Mouse (Mus musculus): ENCODE measurements at regions not wholly inside any gene's neighbourhood (a gene's known extent, or its start where the extent isn't known, plus 50 kb on each side); places are given as distances from the start of the nearest gene placed in this dataset.

- Histone ChIP-seq H3K79me2 (ENCODE audit: control insufficient read depth, insufficient read depth, low read length, poor library complexity) (no peaks in the 10 kb centered on the region), H3K4me1 (ENCODE audit: control insufficient read depth in 1 of 2, insufficient read depth in 2 of 2, low read length in 2 of 2) (no peaks in the 10 kb centered on the region), H3K4me3 (ENCODE audit: control insufficient read depth in 1 of 2, insufficient read depth in 1 of 2, low read depth in 2 of 2, low read length in 2 of 2) (no peak overlapping the region), H3K9me3 (replicated peaks; ENCODE audit: insufficient read depth, low read length) (no peaks in the 10 kb centered on the region), H3K27ac (ENCODE audit: control insufficient read depth, low read depth, low read length) (no peak overlapping the region), H3K36me3 (ENCODE audit: control insufficient read depth in 1 of 2, insufficient read depth in 2 of 2, low read length in 2 of 2) (no peaks in the 10 kb centered on the region), H3K27me3 (ENCODE audit: control insufficient read depth in 1 of 2, insufficient read depth in 2 of 2, low read length in 2 of 2) (no peaks in the 10 kb centered on the region), H3K9ac (ENCODE audit: control insufficient read depth, low read depth, low read length, poor library complexity, severe bottlenecking) (no peak overlapping the region)
- TF ChIP-seq SMC3 (IDR thresholded peaks at IDR 0.05; ENCODE audit: low read depth, low read length), result no peak
- TF ChIP-seq MAX (IDR thresholded peaks at IDR 0.05; ENCODE audit: low read length), result no peak
- no peak for TF ChIP-seq SIN3A (IDR thresholded peaks at IDR 0.05; ENCODE audit: low read length)
- TF ChIP-seq ZNF384 (IDR thresholded peaks at IDR 0.05; ENCODE audit: low read depth, low read length), result no peak
- TF ChIP-seq GATA1 (IDR thresholded peaks at IDR 0.05; ENCODE audit: low read depth, low read length), result no peak
- no peak for TF ChIP-seq POLR2A (IDR thresholded peaks at IDR 0.05; ENCODE audit: control insufficient read depth in 1 of 2, insufficient read depth in 1 of 2, low read depth in 1 of 2, low read length in 2 of 2, poor library complexity in 1 of 2)
- no peak for TF ChIP-seq MYB (IDR thresholded peaks at IDR 0.05; ENCODE audit: low read depth, low read length)
- TF ChIP-seq POLR2AphosphoS5 (IDR thresholded peaks at IDR 0.05; ENCODE audit: borderline replicate concordance, low read depth, low read length), result no peak
- no peak for TF ChIP-seq MEF2A (IDR thresholded peaks at IDR 0.05; ENCODE audit: extremely low read depth, insufficient replicate concordance, low read depth, low read length, poor library complexity, severe bottlenecking)
- no peak for TF ChIP-seq CHD2 (IDR thresholded peaks at IDR 0.05; ENCODE audit: low read length)
- no peak for TF ChIP-seq USF1 (IDR thresholded peaks at IDR 0.05; ENCODE audit: low read depth, low read length)
- TF ChIP-seq HCFC1 (IDR thresholded peaks at IDR 0.05; ENCODE audit: low read depth, low read length), result no peak
- TF ChIP-seq TCF12 (IDR thresholded peaks at IDR 0.05; ENCODE audit: low read depth, low read length), result no peak
- no peak for TF ChIP-seq TBP (IDR thresholded peaks at IDR 0.05; ENCODE audit: low read depth, low read length)
- DNase-seq (ENCODE audit: low read depth, low spot score), result no peak
Observed at GRCm38 (mm10) chr6:147970162-147970608, 76.9 kb upstream of the Far2 start.

- no peaks in the 10 kb centered on the region for H3K79me2 ChIP-seq (ENCODE audit: control insufficient read depth, insufficient read depth, low read length, poor library complexity)
- H3K27ac ChIP-seq (ENCODE audit: control insufficient read depth, low read depth, low read length), result no peak overlapping the region
- no peaks in the 10 kb centered on the region for H3K9me3 ChIP-seq (replicated peaks; ENCODE audit: insufficient read depth, low read length)
- no peaks in the 10 kb centered on the region for H3K4me1 ChIP-seq (ENCODE audit: control insufficient read depth in 1 of 2, insufficient read depth in 2 of 2, low read length in 2 of 2)
- H3K9ac ChIP-seq (ENCODE audit: control insufficient read depth, low read depth, low read length, poor library complexity, severe bottlenecking), result no peak overlapping the region
- no peak for TF ChIP-seq SIN3A (IDR thresholded peaks at IDR 0.05; ENCODE audit: low read length)
- no peak for TF ChIP-seq MEF2A (IDR thresholded peaks at IDR 0.05; ENCODE audit: extremely low read depth, insufficient replicate concordance, low read depth, low read length, poor library complexity, severe bottlenecking)
- no peak for TF ChIP-seq NRF1 (IDR thresholded peaks at IDR 0.05; ENCODE audit: insufficient read depth, low read depth, low read length, poor library complexity, severe bottlenecking)
- no peak for TF ChIP-seq POLR2AphosphoS5 (IDR thresholded peaks at IDR 0.05; ENCODE audit: borderline replicate concordance, low read depth, low read length)
- TF ChIP-seq ZNF384 (IDR thresholded peaks at IDR 0.05; ENCODE audit: low read depth, low read length), result no peak
- no peak for TF ChIP-seq RCOR1 (IDR thresholded peaks at IDR 0.05; ENCODE audit: low read depth, low read length)
- no peak for TF ChIP-seq RAD21 (IDR thresholded peaks at IDR 0.05; ENCODE audit: low read depth, low read length)
- no peak for TF ChIP-seq TCF12 (IDR thresholded peaks at IDR 0.05; ENCODE audit: low read depth, low read length)
- no peak for TF ChIP-seq EP300 (IDR thresholded peaks at IDR 0.05; ENCODE audit: low read depth in 1 of 2, low read length in 2 of 2)
- no peak for TF ChIP-seq POLR2A (IDR thresholded peaks at IDR 0.05; ENCODE audit: control insufficient read depth in 1 of 2, insufficient read depth in 1 of 2, low read depth in 1 of 2, low read length in 2 of 2, poor library complexity in 1 of 2)
- TF ChIP-seq MXI1 (IDR thresholded peaks at IDR 0.05; ENCODE audit: low read depth, low read length), result no peak
- no peak overlapping the region for H3K4me3 ChIP-seq (ENCODE audit: control insufficient read depth in 1 of 2, insufficient read depth in 1 of 2, low read depth in 2 of 2, low read length in 2 of 2)
- H3K36me3 ChIP-seq (ENCODE audit: control insufficient read depth in 1 of 2, insufficient read depth in 2 of 2, low read length in 2 of 2), result no peaks in the 10 kb centered on the region
- no peaks in the 10 kb centered on the region for H3K27me3 ChIP-seq (ENCODE audit: control insufficient read depth in 1 of 2, insufficient read depth in 2 of 2, low read length in 2 of 2)
- DNase-seq (ENCODE audit: low read depth, low spot score), result no peak
Observed at GRCm38 (mm10) chr6:147972552-147972951, 74.5 kb upstream of the Far2 start.
